Mouse (Mus musculus) WW6 (cell line): ENCODE data around the gene Padi6.
A peak's percentile ranks its signal among the peaks of the same experiment; 100 is the strongest.

Source experiments
- DNase-seq: peaks from one replicate; pipeline ENCODE4 v3.0.0-alpha.2; 2013; ENCODE audit warnings: low read depth, low spot score

Padi6 gene

DNA sequence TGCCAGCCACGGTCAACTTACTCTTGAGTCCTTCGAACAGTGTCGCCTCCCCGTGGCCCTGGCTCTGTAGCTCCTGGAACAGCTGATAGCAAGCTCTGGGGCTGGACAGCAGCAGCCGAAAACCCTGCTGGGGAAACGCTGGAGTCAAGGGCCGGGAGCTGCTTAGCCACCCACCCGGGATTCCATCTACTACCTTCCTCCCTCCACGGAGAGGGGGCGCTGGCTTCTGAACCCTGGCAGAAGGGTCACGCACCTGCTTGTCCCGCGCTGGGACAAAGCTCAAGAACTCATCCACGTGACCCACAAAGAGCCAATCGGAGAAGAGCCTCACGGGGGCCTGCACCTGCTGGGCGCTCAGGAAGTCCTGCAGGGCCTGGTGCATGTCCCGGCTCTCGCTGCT lies 7.9 kb upstream of the Padi6 start:
- DNase-seq, result no peak

DNA sequence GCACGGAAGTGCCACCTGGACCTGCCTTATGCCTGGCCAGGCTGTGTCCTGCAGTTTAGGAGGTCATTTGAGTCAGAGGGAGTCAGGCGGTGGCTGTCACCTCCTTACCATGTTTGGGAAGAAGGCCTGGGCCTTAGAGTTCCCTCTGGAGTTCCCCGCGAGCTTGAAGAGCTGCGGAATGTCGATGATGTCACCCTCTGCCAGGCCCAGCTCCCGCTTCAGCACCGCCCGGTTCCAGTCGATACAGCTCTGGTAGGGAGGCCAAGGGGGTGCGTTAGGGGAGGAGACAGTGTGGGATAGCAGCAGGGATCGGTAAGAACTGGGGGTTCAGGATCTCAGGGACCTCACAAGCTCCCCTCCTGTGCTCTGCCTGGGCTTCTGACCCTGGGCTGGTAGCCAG lies 5.5 kb upstream of the Padi6 start:
- DNase-seq, result no peak

DNA sequence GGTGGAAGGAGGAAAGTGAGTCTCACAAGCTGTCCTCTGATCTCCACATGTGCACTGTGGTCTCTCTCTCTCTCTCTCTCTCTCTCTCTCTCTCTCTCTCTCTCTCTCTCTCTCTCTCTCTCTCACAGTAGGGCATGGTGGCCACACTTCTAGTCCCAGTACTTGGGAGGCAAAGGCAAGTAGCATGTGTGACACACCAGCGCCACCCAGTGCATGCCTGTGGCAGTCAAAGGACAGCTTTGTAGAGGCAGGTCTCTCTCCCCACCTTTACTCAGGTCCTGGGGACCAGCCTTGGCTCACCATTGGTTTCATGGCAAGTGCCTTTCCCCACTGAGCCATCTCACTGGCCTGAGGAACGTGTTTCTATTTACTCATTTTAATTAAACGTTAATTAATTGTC lies 2.2 kb upstream of the Padi6 start:
- DNase-seq, result peak; percentile 48

DNA sequence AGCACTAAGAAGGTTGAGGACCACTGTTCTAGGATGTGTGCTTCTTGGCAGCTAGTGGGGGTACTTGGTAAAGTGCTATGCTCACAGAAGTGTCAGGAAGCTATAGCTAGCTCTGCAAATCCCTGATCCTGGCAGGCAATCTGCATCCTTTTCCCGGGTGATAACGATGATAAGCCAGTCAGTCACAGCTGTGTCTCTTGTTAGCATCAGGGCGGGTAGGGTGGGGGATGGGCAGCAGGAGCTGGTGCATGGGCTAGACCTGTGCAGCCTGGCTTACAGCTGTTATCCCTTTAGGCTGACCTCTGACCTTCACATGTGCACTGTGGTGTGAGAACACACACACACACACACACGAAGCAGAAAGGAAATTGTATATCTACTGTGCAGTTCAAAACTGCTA lies 643 bp upstream of the Padi6 start:
- DNase-seq, result no peak

DNA sequence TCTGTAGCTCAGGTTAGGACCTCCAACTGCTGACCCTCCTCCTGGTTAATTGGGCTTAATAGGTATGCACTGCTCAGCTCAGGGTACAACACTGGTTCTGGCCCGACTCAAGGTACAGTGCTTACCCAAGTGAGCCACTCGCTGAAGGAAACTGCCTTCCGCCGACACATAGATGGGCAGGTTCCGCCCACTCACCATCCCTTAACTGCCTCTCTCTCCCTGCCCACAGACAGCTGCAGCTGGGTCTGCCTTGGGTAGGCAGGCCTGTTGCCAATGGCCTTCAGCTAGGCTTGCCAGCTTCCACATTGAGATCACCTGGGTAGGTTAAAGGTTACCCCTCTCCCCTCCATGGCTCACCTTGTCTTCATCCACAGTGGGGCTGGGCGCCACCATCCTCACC lies 1.0 kb downstream of the Padi6 start:
- DNase-seq, result no peak

DNA sequence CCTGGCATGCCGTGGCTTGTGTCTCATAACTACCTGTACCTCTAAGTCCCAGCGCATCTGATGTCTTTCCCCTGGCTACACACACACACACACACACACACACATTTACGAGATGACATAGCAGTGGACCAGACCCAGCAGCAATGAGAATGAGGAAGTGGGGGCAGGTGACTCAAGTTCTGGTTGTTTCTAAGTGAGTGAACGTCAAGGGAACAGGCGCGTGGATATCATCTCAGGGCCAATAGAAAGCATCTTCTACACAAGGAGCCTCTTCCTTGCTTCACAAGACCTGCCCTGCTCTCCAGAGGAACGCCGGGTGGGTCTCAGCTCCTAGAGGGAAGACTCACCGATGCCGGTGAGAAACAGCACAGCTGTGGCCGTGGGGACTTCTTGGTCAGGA lies 1.8 kb downstream of the Padi6 start:
- DNase-seq, result no peak

DNA sequence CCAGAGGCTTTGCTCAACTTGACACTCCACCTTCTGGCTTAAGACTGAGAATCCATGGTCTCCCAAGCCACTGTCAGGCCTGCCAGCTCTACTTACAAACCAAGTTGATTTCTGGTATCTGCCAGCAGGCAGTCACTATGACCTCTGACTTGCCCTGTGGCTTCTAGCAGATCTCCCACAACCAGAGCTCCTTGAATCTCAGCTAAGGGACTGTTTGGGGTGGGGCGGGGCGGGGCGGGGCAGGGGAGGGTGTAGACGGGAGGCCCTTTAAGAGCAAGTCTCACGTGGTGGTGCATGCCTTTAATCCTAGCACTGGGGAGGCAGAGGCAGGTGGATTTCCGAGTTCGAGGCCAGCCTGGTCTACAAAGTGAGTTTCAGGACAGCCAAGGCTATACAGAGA lies 9.6 kb downstream of the Padi6 start:
- no peak for DNase-seq

DNA sequence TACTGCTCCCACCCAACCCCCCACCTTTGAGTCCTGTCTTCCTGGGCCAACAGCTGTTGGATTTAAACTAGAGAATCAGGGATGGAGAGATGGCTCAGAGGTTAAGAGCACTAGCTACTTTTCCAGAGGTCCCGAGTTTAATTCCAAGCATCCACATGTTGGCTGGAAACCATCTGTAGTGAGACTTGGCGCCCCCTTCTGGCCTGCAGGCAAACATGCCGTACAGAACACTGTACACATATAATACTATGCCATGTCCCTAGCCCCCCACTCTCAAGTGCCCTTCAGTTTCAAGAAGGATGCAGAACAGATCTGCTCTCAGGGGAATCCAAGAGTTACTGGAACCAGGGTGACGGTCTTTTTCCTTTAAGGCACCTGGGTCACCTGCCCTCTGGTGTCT lies 10.8 kb downstream of the Padi6 start:
- no peak for DNase-seq

DNA sequence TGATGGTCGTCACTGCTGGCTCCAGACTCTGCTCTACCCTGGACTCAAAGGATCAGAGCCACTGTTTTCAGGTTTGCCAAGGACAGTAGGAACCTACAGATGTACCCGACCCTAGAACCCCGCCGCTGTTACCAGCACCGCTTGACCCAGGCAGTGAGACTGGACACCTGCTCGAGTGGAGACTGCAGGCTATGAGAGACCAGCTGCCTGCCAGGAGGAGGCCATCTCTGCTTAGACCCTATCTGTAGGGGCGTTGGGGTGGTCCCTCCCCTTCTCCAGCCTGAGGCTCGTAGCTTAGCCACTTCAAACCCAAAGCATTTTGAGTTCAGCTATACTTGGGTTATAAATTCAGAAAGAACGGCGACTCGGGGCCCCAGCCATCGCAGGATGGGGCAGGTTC lies 15.5 kb downstream of the Padi6 start:
- no peak for DNase-seq

DNA sequence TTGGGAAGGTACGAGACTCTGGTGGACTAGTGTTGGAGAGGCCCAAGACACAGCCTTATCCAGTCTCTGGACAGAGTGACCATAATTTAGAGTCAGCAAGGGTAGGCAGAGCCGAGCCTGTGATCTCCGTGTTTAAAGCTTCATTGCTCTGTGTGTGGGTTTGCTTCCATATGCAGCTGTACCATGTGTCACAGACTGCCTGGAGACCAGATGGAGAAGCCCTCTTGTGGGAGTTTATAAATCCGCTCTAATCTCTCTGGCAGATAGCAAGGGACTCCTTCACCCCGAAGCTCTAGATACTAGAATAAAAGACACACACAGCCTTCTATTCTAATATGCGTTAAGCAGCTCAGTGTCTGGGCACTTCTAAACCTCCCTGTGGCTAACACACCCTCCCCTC lies 17.7 kb downstream of the Padi6 start:
- no peak for DNase-seq

DNA sequence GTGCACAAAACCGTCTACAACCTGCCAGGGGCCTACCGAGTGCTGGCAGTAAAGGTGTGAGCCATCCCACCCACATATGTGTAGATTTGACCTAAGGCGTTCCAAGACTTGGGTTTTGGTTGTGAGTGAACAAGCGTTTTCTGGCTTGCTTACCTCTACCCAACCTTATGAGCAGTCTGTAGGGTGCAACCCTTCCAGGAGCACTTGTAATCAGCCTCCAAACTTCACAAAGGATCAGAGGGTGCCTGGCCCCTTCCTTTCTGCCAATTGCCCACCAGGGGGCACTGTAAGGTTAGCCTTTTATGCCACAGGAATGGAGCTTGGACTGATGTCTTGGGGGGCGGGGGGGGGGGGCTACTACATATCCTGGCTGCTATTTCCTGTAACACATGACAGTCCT lies 18.6 kb downstream of the Padi6 start:
- no peak for DNase-seq

DNA sequence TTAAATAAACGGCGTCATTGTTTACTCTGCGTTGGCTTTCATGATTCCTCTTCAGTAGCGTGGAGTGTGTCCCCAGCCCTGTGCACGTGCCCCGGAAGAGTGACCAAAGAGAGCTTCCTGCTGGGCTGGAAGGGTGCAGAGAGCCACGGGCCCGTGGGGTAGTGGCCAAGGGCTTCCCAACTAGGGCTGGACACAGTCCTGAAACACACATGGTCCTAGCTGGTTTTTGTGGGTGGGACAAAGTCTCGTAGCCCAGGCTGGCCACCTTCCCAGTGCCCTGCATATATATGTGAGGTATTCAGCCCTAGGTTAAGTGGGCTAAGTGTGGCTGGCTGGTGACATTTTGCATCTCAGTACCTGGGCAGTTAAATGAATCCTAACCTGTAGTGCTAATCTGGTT lies 19.3 kb downstream of the Padi6 start:
- no peak for DNase-seq

DNA sequence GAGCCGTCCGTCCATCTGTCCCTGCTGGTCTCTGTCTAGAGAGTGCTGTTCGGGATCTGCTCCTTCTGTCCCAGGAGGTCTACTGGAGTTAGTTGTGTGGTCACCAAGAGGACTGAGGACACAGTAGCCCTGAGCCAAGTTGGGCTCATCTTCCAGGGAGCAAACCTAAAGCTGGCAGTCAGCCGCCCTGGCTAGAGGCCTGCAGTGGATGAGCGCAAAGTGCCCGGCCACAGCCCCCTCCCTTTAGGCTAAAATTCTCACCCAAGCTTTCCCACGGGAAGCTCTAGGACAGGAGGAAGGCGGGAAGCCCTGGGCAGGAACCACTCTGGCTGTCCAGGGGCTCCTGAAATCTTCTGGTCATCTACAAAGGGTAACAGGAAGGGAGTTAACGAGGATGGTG lies 19.7 kb downstream of the Padi6 start:
- DNase-seq, result no peak

DNA sequence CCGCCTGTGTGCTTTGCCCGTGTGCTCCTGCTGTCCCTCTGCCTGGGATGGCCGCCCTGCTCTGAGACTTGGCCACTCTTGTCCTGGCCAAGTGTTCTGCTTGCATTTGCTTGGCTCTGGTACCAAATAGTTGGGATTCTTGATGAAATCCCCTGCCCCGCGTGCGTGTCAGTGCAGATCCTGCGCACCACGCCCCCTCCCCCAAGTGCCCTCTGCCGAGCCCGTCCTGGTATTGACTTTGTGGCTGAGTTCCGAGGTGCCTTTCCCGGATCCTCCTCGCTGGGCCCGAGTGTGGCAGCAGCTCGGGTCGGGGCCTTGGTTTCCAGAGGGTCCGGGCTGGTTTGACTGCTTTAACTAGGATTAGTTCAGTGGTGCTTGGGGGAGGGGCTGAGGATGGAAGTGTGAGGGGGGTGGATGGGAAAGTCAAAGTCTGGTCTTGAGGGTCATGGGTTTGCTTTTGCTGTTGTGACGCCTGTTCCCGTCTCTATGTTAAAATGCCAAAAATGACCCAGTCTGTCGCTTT lies 20.4 kb downstream of the Padi6 start:
- no peak for DNase-seq

DNA sequence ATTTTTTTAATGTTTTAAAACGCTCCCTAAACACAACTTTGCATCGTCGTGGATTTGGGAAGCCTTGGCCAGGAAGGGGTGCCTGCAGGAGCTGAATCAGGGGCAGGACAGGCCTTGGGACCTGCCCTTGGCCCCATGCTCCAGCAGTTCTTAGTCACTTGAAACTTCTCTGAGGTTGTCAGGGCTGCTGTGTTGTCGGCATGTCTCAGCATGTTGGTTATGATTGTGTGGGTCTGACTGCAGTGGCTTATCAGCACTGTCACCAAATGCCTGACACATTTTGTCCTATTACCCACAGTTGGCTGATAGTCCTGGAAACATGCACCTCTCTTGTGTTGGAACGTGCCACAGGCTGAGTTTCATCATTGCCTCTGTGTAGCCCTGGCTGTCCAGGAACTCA lies 22.4 kb downstream of the Padi6 start:
- no peak for DNase-seq

DNA sequence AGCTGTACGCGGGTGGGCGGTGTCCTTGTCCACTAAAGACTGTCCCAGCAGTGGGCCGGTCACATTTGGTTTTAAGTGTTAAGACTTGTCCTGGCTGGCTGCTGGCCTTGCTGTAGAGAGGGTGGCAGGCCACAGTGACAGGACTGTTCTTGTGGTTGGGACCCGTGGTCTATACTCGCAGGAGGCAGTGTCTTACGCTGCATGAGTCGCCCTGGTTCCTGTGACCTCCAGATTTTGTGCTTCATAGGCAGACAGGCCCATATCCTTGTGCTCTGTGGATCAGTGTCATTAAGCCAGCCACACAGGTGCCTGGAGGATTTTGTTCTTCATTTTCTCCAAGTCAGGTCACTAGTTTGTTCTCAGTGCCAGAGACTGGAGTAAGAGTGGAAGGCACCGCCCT lies 24.0 kb downstream of the Padi6 start:
- DNase-seq, result no peak

DNA sequence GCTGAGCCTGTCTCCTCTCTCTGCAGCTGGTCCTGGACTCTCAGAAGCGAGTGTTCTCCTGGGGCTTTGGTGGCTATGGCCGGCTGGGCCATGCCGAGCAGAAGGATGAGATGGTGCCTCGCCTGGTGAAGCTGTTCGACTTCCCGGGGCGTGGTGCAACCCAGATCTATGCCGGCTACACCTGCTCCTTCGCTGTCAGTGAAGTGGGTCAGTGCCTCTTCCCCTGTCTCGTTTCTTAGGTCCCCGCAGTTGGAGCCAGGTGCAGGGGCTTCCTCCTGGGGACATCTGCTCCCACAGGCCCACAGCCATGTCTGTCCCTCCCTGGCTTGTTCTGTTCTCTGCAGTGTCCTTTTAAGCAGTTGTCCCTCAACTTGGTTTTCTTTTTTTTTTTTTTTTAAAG lies 25.4 kb downstream of the Padi6 start:
- no peak for DNase-seq

DNA sequence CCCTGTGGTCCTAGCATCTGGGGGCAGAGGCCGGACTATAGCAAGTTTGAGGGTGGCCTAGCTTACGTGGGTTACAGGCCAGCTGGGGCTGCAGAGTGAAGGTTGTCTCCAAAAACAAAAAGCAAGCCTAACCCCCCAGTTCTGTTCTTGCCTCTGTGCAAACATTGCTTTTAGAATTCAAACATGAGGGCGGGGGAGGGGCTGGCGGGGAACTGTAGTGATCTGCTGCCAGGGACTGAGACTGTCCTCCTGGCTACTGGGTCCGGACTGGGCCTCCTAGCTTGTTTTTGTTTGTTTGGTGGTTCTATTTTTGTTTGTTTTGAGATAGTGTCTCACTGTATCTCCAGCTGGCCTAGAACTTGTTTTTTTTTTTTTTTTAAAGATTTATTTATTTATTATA lies 27.9 kb downstream of the Padi6 start:
- no peak for DNase-seq

DNA sequence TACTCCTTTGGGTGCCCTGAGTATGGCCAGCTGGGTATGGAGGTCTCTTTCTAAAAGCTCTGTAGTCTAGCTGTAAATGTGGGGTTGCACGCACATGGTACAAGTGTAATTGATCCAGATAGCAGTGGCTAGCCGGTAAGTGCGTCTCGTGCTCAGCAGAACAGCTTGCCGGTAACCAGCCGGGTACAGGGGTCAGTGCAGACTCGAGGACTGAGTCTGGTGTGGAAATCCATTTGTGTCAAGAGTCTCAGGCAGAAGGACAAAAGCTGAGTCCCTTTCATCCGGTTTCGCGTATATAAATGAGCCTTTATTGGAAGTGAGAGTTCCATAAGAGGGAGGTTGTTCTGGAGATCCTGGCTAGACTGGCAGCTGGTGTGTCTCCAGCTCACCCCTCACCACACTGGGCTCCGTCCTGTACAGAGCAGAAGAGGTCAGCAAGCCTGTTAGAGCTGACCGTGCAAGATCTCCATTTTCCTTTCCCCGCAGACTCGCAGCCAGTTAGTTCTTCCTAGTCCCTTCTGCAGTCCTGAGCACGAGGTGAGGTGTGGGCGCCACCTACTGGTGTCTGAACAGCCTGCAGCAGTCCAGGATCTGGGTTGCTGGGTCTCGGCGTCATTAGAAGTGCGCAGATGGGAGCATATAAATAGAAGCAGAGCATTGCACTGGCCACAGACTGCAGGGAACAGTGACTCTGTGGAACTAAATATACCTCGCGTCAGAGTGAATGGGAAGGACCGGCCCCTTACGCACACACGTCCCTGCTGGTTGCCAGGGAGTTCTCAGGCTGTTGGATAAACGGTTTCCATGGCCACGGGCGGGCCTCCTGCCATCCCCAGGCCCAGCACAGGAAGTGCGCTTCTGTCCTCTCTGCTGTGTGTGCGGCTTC lies 28.7 kb downstream of the Padi6 start:
- peak; percentile 66 for DNase-seq

DNA sequence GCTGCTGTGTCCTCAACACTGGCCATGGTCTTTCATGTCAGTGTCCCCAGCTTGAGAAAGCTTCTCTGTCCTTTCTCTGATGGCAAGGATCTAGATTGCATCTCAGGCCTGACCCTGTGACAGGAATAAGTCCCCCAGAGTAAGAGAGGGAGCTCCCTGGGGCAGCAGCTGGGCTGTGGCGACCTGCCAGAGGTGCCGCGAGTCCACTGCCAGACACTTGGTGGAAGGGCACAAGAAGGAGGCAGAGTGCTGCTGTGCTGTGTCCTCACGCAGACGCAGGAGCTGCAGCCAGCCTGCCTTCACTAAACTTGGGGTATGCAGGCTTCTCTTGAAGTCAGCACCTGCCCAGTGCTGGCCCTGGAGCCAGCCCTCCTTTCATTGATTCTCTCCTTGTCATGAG lies 31.1 kb downstream of the Padi6 start:
- DNase-seq, result no peak

DNA sequence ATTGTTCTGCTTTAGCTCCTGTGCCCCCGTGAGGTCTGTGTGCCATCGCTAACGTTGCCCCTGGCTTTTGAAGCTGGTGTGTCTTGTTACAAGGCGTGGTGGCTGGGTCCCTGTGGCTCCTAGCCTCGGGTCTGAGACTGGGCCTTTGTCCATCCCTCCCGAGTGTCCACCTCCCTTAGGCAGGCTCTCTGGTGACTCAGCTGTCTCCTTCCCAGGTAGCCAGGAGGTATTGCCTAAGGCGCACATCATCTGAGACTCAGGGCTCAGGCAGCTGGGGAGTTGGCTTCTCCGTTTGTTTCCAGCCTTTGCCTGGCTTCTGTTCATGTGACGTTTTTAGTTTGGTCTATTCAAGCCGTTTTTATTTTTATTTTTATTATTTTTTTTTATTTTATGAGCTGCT lies 31.7 kb downstream of the Padi6 start:
- DNase-seq, result no peak

DNA sequence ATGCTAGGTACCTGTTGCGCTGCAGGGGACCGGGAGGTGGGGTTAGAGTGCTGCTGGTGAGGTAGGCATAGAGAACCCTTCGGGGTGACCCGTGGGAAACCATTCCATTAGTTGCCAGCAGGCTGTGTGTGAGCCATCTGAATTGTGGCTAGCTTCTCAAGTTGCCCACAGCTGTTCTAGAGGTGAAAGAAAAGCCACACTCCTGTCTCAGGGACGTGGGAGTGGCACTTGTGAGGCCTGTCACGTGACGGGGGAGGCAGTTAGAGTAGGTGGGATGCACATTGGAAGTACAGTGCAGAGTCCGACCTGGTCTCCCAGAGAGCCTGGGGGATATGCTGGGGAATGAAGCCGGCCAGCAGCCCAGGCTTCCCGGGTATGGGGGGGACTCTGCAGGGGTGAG lies 32.8 kb downstream of the Padi6 start:
- no peak for DNase-seq

DNA sequence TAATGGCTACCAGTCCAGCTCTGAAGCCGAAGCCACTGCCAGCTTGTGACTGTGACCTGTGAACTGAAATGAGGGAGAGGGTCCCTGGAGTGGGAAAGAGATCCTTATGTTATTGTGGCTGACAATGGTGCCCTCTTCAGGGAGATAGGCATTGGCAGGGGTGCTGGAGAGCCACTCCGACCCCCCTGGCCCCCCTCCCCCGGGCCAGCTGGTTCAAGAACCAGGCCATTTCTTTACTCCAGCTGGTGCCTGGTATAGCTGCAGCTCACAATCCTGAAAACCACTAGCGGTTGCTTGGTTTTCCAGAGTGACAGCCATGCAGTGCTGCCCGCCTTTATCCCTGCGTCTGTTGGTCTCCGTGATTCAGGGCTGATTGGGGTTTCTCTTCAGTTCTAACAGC lies 33.3 kb downstream of the Padi6 start:
- no peak for DNase-seq
